Mouse (Mus musculus): ENCODE data around the gene Hemk1.

- TF ChIP-seq CTCF (conservative IDR thresholded peaks at IDR 0.05; ENCODE audit: low read length) (no peak), POU5F1 (IDR thresholded peaks at IDR 0.05; ENCODE audit: borderline replicate concordance, low read length) (no peak)
Measured at GRCm38 (mm10) chr9:107297658-107298057, 40.5 kb downstream of the Hemk1 start.

Measured in E14TG2a.4 (cell line).